Mouse (Mus musculus) bone marrow macrophage, adult 2 months (primary cell): ENCODE measurements around the gene Slamf8.

Experiments used
- CTCF ChIP-seq: IDR thresholded peaks from 2 replicates; pipeline ENCODE4 v1.5.1; 2012; ENCODE audit warnings: low read depth, mild to moderate bottlenecking, low read length, moderate library complexity
- POLR2A ChIP-seq: IDR thresholded peaks from 2 replicates; pipeline ENCODE4 v1.6.1; 2012; ENCODE audit warnings: mild to moderate bottlenecking, low read depth, low read length, borderline replicate concordance

- TF ChIP-seq POLR2A: no peak
- no peak for TF ChIP-seq CTCF
These were observed 5.3 kb downstream of the Slamf8 start for GRCm38 (mm10) chr1:172585026-172585425.
